Mouse (Mus musculus) midbrain, postnatal 0 days (tissue): Measurements from ENCODE around the gene Gm11020. TPM values are rescaled to one million over a fixed set of nuclear protein-coding genes. Genes with fewer than 3 reads are reported as not detected.

Experiments
- ATAC-seq: fragments of 200-750 bp; cut with Nextera tagmentation; 2 replicates; pipeline ENCODE4 v1.8.0; 2017; ENCODE audit warnings: moderate number of reproducible peaks, mild to moderate bottlenecking, moderate TSS enrichment, moderate library complexity; ENCODE audit not compliant: low FRiP score
- DNase-seq: peaks from one replicate; pipeline ENCODE4 v3.0.0-alpha.2; 2015; ENCODE audit warnings: low spot score
- H3K27ac ChIP-seq: fragments of 300-500 bp; sonication (generic); 2 replicates; pipeline ENCODE4 v1.5.1; 2014; ENCODE audit warnings: low read depth, mild to moderate bottlenecking, low read length, mixed read lengths
- H3K27me3 ChIP-seq: fragments of 300-500 bp; sonication (generic); 2 replicates; pipeline ENCODE4 v1.6.1; 2014; ENCODE audit warnings: low read length, control low read depth, mixed read lengths; ENCODE audit not compliant: insufficient read depth
- H3K36me3 ChIP-seq: fragments of 300-500 bp; sonication (generic); 2 replicates; pipeline ENCODE4 v1.6.1; 2014; ENCODE audit warnings: low read length, control low read depth, mixed read lengths; ENCODE audit not compliant: insufficient read depth
- H3K4me1 ChIP-seq: fragments of 300-500 bp; sonication (generic); 2 replicates; pipeline ENCODE4 v1.6.1; 2014; ENCODE audit warnings: mild to moderate bottlenecking, control low read depth, antibody characterized with exemption, low read length, mixed read lengths; ENCODE audit not compliant: insufficient read depth
- H3K4me2 ChIP-seq: fragments of 300-500 bp; sonication (generic); 2 replicates; pipeline ENCODE4 v1.6.1; 2014; ENCODE audit warnings: low read depth, mild to moderate bottlenecking, low read length, mixed read lengths; ENCODE audit not compliant: poor library complexity, severe bottlenecking
- H3K4me3 ChIP-seq: fragments of 300-500 bp; sonication (generic); 2 replicates; pipeline ENCODE4 v1.5.1; 2014; ENCODE audit warnings: low read depth, mild to moderate bottlenecking, low read length, moderate library complexity
- H3K9ac ChIP-seq: fragments of 300-500 bp; sonication (generic); replicated peaks from 2 replicates; pipeline ENCODE4 v1.6.1; 2014; ENCODE audit warnings: mild to moderate bottlenecking, low read length, moderate library complexity, mixed read lengths; ENCODE audit not compliant: poor library complexity, severe bottlenecking
- H3K9me3 ChIP-seq: fragments of 300-500 bp; sonication (generic); 2 replicates; pipeline ENCODE4 v1.6.1; 2016; ENCODE audit warnings: low read length, control low read depth
- CTCF ChIP-seq: IDR thresholded peaks from 2 replicates; pipeline ENCODE4 v1.5.1; 2016; ENCODE audit warnings: antibody characterized with exemption, mild to moderate bottlenecking
- WGBS: fragments of 180-500 bp; shearing (Covaris S2); extraction: QIAGEN DNeasy Blood & Tissue Kit; methylation state at CpG from one replicate; pipeline ENCODE4 v1.1.7; 2014; 5-methylcytosine and 5-hydroxymethylcytosine counted together
- polyA plus RNA-seq: library from polyadenylated mRNA; unstranded; fragments of >200 nt; fragmentation: Nextera tagmentation; extraction: Ambion mirVana; gene quantifications from 2 replicates; pipeline ENCODE4 v1.2.1, GENCODE M21; 2015
- total RNA-seq: library from RNA; depleted of rRNA; stranded (reverse); fragments of >200 nt; gene quantifications from 2 replicates; pipeline ENCODE4 v1.2.3, GENCODE M21; 2014

Gene Gm11020
- total and polyA plus RNA-seq, 2 experiments from 2014 or later, result not detected

- Histone ChIP-seq H3K9me3 (no peaks in the 10 kb centered on the region), H3K27me3 (no peaks in the 10 kb centered on the region), H3K4me1 (no peaks in the 10 kb centered on the region), H3K4me3 (no peak overlapping the region), H3K9ac (no peak overlapping the region), H3K36me3 (no peaks in the 10 kb centered on the region), H3K4me2 (no peak overlapping the region), H3K27ac (no peak overlapping the region)
- ATAC-seq (no peak), DNase-seq (no peak)
- WGBS, result 56% methylated on average over 3 of the region's 3 CpGs
- no peak; the same call in 1 of the 2 replicates for TF ChIP-seq CTCF
Observed at GRCm38 (mm10) chr8:104337890-104338289, 16.5 kb downstream of the Gm11020 start.

GRCm38 (mm10) chr8:104339229-104339982, 18.0 kb downstream of the Gm11020 start, which contains the start of gene Cmtm3:
Gene Cmtm3, plus strand, starts transcription at chr8:104339410.
- no peaks in the 10 kb centered on the region for H3K4me1 ChIP-seq
- DNase-seq (peak; percentile 61), ATAC-seq (no peak)
- no peaks in the 10 kb centered on the region for H3K36me3 ChIP-seq
- H3K4me3 ChIP-seq, result peak within 1 kb of the TSS; percentile 59
- peak within 1 kb of the TSS; percentile 63 for H3K9ac ChIP-seq
- 15% methylated on average over 18 of the region's 18 CpGs for WGBS
- no peaks in the 10 kb centered on the region for H3K9me3 ChIP-seq
- H3K27me3 ChIP-seq, result no peaks in the 10 kb centered on the region
- H3K4me2 ChIP-seq, result peak within 1 kb of the TSS; percentile 89
- peak within 1 kb of the TSS; percentile 48 for H3K27ac ChIP-seq
- TF ChIP-seq CTCF, result no peak

GRCm38 (mm10) chr8:104339983-104340232, 18.5 kb downstream of the Gm11020 start:
- Histone ChIP-seq H3K36me3 (0 out of 2 replicates have a peak, but pooled peaks cover 2% of the 10 kb centered on the region), H3K27me3 (no peaks in the 10 kb centered on the region), H3K4me1 (no peaks in the 10 kb centered on the region), H3K4me3 (peak overlapping the region; percentile 59), H3K27ac (peak overlapping the region; percentile 12; the same call in 1 of the 2 replicates), H3K9ac (peak overlapping the region; percentile 63), H3K9me3 (no peaks in the 10 kb centered on the region), H3K4me2 (peak overlapping the region; percentile 89)
- no peak for TF ChIP-seq CTCF
- no peak for DNase-seq
- 2% methylated on average over 6 of the region's 6 CpGs for WGBS
- no peak for ATAC-seq

- 0 out of 2 replicates have a peak, but pooled peaks cover 2% of the 10 kb centered on the region for H3K36me3 ChIP-seq
- H3K4me2 ChIP-seq, result peak overlapping the region; percentile 89
- H3K4me3 ChIP-seq, result peak overlapping the region; percentile 59
- under 1% methylated on average over 52 of the region's 54 CpGs for WGBS
- no peaks in the 10 kb centered on the region for H3K27me3 ChIP-seq
- peak overlapping the region; percentile 63 for H3K9ac ChIP-seq
- peak overlapping the region; percentile 48 for H3K27ac ChIP-seq
- no peaks in the 10 kb centered on the region for H3K9me3 ChIP-seq
- DNase-seq, result peak; percentile 73
- H3K4me1 ChIP-seq, result no peaks in the 10 kb centered on the region
- ATAC-seq, result peak; percentile 68
- TF ChIP-seq CTCF, result peak; percentile 70
Observed at GRCm38 (mm10) chr8:104340233-104341105, 19.1 kb downstream of the Gm11020 start.

- TF ChIP-seq CTCF, result no peak
- Histone ChIP-seq H3K4me2 (peak overlapping the region; percentile 89), H3K4me1 (no peaks in the 10 kb centered on the region), H3K36me3 (0 out of 2 replicates have a peak, but pooled peaks cover 2% of the 10 kb centered on the region), H3K9me3 (no peaks in the 10 kb centered on the region), H3K9ac (peak overlapping the region; percentile 63), H3K27me3 (no peaks in the 10 kb centered on the region), H3K4me3 (peak overlapping the region; percentile 59), H3K27ac (peak overlapping the region; percentile 48)
- DNase-seq (peak; percentile 83), ATAC-seq (peak; percentile 67)
- WGBS, result 0% methylated on average over 22 of the region's 24 CpGs
Observed at GRCm38 (mm10) chr8:104341106-104341561, 19.8 kb downstream of the Gm11020 start.
